Mouse (Mus musculus): ENCODE results near the gene Pnmal1. TPM values are rescaled to one million over a fixed set of nuclear protein-coding genes. Genes with fewer than 3 reads are reported as not detected.

The Pnmal1 gene
- polyA plus RNA-seq (2012; rRNA removed): 42.9 and 46.0 TPM in 2 replicates

DNA sequence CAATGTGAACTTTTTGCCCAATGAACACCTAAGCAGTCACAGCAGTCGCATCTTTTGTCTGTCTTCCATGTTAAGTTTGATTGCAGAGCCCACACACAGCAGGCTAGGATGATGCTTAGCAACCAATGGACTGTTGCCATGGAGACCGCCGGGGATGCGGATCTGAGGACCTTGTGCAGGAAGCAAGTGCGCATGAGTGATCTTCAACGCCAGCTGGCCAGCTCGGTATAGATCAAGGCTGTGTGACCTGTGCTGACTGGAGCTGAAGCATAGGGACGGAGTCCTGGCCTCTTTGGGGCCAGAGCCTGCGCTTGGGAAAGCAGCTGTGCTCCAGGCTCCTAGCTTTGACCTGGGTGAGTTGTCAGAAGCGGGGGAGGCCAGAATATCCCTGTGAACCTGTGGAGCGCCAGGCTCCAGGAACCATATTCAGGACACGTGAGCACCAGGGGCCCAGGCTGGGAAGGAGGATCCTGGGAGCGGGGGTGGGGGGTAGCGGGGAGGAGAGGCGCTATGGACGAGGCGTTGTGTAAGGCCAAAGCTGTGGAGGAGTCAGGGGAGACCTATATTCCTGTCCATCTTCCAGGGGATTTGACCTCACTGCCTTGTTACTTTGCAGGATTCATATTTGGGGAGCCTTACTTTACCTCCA, at the start of gene Pnmal1:
Pnmal1 (plus strand) TSS at position 141 of the 649 bp plus-strand sequence.

DNA sequence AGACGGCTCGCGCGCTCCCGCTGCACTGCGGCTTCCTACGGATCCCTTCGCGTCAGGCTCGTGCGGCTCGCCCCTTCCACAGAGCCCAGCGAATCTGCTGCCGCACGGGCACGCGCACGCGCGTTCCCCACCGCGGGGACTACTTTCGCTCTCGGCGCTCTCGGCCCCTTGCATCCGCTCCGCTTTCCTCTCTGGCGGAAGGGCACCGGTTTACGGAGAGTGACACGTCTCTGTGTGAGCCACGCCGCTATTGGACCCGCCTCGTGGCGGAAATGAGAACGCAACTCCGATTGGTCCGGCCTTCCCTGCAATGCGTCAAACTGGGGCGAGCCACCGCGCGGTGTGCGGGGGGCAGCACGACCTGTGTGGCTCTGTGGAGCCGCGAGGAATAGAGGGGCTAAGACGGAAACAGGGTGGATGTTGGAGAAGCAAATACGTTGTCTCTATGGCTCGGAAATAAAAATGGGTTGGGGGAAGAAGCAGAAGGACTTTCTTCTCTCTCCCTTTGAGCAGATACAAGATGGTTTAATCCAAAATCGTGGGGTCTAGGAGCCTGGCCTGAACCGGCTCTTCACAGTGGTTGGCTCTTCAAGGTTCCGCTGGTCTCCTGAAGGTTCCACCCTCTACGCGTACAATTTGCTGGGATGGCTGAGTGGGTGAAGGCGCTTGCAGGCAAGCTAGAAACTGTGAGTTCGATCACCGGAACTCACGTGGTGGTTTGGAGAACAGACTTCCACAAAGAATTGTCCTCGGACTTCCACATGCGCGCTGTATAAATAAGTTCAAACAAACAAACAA, 35.2 kb upstream of the Pnmal1 start, which contains the start of gene Calm3:
Calm3 (minus strand) TSS at position 78 of the 798 bp plus-strand sequence.

DNA sequence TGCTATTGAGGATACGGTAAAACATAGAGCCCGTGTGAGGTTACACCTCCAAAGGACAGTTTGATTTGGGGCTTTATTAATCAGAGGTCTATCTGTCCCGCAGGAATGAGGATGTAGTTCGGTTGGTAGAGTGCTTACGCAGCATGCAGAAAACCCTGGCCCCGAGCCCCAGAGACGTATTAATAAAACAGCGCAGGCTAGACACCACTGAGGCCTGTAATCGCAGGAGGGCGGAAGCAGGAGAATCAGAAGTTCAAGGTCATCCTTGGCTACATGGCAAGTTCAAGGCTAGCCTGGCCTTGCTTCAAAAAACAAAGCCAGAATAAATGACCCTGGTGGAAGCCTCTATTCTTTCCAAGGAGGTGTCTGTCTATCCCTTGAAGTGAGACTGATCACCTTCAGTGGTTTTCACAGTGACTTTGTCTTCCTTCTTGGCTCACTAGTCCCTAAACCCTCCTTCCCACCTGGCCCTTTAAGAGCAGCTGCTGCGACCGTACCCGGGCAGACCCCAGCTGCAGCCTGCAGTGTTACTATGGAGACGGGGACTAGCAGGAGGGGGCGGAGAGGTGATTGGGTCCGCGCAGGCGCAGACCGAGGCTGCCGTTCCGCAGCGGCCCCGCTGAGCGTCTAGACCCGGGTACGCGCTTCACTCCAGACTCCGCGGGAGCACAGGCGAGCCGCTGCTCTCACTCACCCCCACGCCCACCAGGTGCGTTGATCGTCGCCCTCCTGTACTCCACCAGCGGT, 15.2 kb upstream of the Pnmal1 start, which contains the start of gene Pnmal2:
Pnmal2 (plus strand) TSS at position 622 of the 747 bp plus-strand sequence.

DNA sequence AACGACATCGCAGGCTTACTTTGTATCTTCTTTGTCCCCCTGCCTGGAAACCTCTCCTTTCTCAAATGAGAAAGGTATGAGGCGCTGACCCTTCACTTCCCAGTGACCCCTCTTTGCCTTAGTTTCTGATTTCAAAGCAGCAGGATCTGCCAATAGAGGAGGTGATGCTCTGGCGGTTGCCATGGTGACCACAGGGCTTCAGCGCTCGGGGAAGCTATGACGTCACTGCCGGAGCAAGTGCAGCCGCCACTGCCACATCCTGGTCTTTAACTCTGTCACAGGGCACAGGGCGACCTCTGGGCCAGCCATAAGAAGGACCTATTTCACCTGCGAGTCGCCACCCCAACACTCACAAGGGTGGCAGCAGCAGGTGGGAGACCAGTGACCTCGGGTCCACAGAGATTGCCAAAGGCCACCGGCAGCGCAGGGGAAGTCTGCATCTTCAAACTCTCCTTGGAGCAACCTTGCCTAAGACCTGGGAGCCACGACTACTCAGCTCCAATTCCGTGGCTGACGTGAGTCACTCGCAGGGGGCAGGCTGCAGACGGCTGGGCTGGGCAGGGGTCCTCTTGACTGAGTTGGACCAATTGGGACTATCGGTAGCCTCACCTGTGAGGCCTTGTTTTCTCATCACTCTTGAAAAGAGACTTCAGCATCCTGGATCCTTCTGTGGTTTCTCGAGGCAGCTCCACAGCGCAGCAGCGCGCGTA, 23.5 kb downstream of the Pnmal1 start, which contains the start of gene Gm42372:
Gm42372 (plus strand) TSS at position 228 of the 710 bp plus-strand sequence.

DNA sequence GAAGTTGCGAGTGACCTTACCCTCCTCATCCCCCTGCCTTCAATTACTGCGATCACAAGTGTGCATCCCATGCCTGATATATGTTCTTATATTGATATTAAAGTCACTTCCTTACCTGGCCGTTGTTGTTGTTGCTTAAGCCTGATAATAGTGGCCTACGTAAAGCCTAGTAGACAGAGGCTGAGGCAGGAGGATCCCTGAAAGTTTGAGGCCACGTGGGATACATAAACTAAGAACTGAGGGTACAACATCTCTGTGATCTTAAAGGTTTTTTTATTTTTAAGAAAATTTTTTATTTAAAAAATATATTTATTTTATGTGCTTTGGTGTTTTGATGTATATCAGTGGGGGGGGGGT, 33.0 kb downstream of the Pnmal1 start, which contains the start of gene Ccdc8:
Ccdc8 (plus strand) TSS at position 258 of the 357 bp plus-strand sequence.

Other genes starting within 250 kb of the Pnmal1 start
- gene Ceacam9, start 237.8 kb upstream of the Pnmal1 start, polyA plus RNA-seq (2012; rRNA removed): not detected in 2 replicates
- 560 and 561 TPM in 2 replicates for gene Ap2s1, start 221.3 kb upstream of the Pnmal1 start, polyA plus RNA-seq (2012; rRNA removed)
- gene Slc1a5, start 178.3 kb upstream of the Pnmal1 start, polyA plus RNA-seq (2012; rRNA removed): 19.9 and 23.2 TPM in 2 replicates
- gene Strn4, start 143.8 kb upstream of the Pnmal1 start, polyA plus RNA-seq (2012; rRNA removed): 243 and 267 TPM in 2 replicates
- 30.1 and 31.4 TPM in 2 replicates for gene Fkrp, start 142.9 kb upstream of the Pnmal1 start, polyA plus RNA-seq (2012; rRNA removed)
- 7.7 and 8.6 TPM in 2 replicates for gene Prkd2, start 116.8 kb upstream of the Pnmal1 start, polyA plus RNA-seq (2012; rRNA removed)
- 46.8 and 50.0 TPM in 2 replicates for gene Dact3, start 84.4 kb upstream of the Pnmal1 start, polyA plus RNA-seq (2012; rRNA removed)
- gene Gng8, start 67.9 kb upstream of the Pnmal1 start, polyA plus RNA-seq (2012; rRNA removed): 4.8 and 7.7 TPM in 2 replicates
- 0.21 and 0.51 TPM in 2 replicates for gene Ptgir, start 53.2 kb upstream of the Pnmal1 start, polyA plus RNA-seq (2012; rRNA removed)
- gene Calm3, start 35.6 kb upstream of the Pnmal1 start, polyA plus RNA-seq (2012; rRNA removed): 941 and 979 TPM in 2 replicates
- 62.5 and 66.8 TPM in 2 replicates for gene Pnmal2, start 15.0 kb upstream of the Pnmal1 start, polyA plus RNA-seq (2012; rRNA removed)
- 10.8 and 18.5 TPM in 2 replicates for gene Gm42372, start 23.4 kb downstream of the Pnmal1 start, polyA plus RNA-seq (2012; rRNA removed)
- 4.5 and 5.1 TPM in 2 replicates for gene Ccdc8, start 33.0 kb downstream of the Pnmal1 start, polyA plus RNA-seq (2012; rRNA removed)
- 164 and 166 TPM in 2 replicates for gene Ppp5c, start 68.2 kb downstream of the Pnmal1 start, polyA plus RNA-seq (2012; rRNA removed)
- 5.1 and 5.3 TPM in 2 replicates for gene Hif3a, start 102.7 kb downstream of the Pnmal1 start, polyA plus RNA-seq (2012; rRNA removed)
- gene Psg16, start 114.4 kb downstream of the Pnmal1 start, polyA plus RNA-seq (2012; rRNA removed): 2.9 and 4.4 TPM in 2 replicates
- 0.15 and 0.18 TPM in 2 replicates for gene Ceacam3, start 190.6 kb downstream of the Pnmal1 start, polyA plus RNA-seq (2012; rRNA removed)
- 0.26 and 0.33 TPM in 2 replicates for gene Psg29, start 243.8 kb downstream of the Pnmal1 start, polyA plus RNA-seq (2012; rRNA removed)